Mouse (Mus musculus): ENCODE measurements at regions not wholly inside any gene's neighbourhood (a gene's known extent, or its start where the extent isn't known, plus 50 kb on each side); places are given as distances from the start of the nearest gene placed in this dataset.

- TF ChIP-seq EP300 (IDR thresholded peaks at IDR 0.05; ENCODE audit: insufficient read depth, low read depth, low read length) (no peak), CTCF (IDR thresholded peaks at IDR 0.05; ENCODE audit: low read depth, low read length) (no peak)
These were observed 210.2 kb upstream of the Speer2 start for GRCm38 (mm10) chr16:70073740-70074139.

Measured in ES-Bruce4 (cell line).